Mouse (Mus musculus) brain, adult 2 months (tissue): ENCODE measurements around the gene Rab31.

Experiments used
- DNase-seq: peaks from one replicate; pipeline ENCODE4 v3.0.0; 2011; ENCODE audit warnings: low read depth, low spot score

Gene Rab31

GRCm38 (mm10) chr17:65703527-65704391, 68.8 kb downstream of the Rab31 start:
- no peak for DNase-seq

- peak; percentile 92 for DNase-seq
These were observed 70.6 kb downstream of the Rab31 start for GRCm38 (mm10) chr17:65701797-65702566.

- DNase-seq: no peak
These were observed 71.2 kb downstream of the Rab31 start for GRCm38 (mm10) chr17:65701356-65701755.

- no peak for DNase-seq
These were observed 72.5 kb downstream of the Rab31 start for GRCm38 (mm10) chr17:65700060-65700459.

DNA sequence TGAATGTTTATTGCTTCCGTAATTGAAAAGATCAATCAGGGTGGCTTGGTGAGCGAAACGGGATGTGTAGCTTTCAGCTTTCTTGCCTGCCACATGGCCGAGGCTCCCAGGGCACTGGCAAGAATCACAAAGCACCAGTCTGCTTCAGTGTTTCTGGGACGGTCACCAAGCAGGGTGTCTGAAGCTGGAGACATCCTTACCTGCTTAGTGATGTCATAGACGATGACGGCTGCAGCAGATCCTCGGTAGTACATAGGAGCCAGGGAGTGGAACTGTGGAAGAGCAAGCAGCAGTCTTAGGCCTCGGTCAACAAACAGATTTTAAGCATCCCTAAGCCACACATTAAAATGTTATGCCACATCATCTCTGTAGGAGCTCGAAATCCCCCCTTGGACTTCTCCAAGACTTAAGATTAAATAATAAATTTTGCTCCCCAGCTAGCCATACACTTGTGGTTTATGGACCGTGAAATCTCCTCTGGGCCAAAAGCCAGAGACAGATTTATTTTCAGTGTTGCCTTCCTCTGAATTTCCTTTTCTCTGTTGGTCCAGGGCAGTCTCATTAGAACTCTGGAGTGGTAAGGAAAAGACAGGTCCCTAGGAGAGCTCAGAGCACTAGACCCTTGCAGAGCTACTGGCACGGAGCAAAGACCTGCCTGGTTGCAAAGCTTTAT, 74.6 kb downstream of the Rab31 start:
- peak; percentile 68 for DNase-seq

GRCm38 (mm10) chr17:65696939-65697338, 75.6 kb downstream of the Rab31 start:
- no peak for DNase-seq

- DNase-seq: no peak
These were observed 80.3 kb downstream of the Rab31 start for GRCm38 (mm10) chr17:65692276-65692675.

DNA sequence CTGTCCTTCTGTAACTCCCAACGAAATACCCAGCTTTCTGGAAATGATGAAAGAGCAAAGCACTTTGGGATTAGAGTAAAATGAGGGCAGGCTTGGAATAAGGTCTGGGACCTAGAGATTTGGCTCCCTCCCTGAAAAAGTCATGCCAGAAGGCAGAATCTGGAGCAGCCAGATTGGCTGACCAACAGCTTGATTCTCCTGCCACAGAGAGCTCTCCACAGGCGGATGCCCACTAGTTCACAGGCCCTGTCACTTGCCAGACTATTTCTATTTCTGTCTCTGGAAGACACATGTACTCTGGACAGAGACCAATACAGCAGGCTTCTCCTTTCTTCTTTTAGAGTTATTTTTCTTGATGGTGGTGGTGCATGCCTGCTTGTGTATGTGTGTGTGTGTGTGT, 88.8 kb downstream of the Rab31 start:
- peak; percentile 98 for DNase-seq

DNA sequence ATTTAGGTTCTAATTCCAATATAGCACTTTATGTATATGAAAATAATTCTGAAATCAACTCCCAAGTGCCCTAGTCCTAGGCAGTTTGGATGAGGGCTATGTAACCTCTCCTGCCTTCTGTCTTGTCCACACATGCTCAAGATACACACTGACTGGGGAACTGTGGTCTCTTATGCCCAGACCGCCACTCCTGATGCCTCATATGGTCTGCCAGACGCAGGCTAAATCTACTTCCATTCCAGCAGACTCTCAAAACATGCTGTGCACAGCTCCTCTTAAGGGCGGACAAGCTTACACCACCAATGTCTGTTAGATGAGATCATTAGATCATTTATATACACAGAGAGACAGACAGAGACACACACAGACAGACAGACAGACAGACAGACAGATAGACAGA, 89.2 kb downstream of the Rab31 start:
- DNase-seq: peak; percentile 36

GRCm38 (mm10) chr17:65682071-65682680, 90.4 kb downstream of the Rab31 start:
- DNase-seq: no peak

- no peak for DNase-seq
These were observed 91.0 kb downstream of the Rab31 start for GRCm38 (mm10) chr17:65681516-65681915.

DNA sequence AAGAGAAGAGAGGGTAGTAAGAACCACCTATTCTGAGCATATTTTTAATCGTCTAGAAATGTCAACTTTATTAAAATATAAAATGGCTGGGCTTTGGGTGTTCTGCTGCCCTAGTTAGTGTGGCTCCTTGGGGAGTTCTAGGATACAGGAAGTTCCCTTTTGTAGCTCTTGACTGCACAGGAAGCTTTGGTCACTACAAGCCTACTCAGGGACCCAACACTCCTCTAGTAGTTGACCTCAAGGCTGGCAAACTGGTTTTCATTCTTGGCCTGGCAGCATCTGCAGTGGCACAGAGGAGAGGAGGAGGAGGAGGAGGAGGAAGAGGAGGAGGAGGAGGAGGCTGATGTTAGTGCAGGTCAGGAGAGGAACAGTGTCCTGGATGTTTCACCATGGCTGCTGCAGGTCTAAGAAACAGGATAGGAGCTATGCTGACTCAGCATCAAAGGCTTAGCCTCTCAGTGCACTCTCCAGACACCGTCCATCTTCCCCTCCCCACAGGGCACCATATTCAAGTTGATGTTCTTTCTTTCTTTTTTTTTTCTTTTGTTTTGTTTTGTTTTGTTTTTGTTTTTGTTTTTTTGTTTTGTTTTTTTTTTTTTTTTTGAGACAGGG, 91.6 kb downstream of the Rab31 start:
- DNase-seq: no peak

- DNase-seq: no peak
These were observed 92.6 kb downstream of the Rab31 start for GRCm38 (mm10) chr17:65679806-65680446.

GRCm38 (mm10) chr17:65677742-65678141, 94.8 kb downstream of the Rab31 start:
- peak; percentile 25 for DNase-seq

- DNase-seq: no peak
These were observed 96.0 kb downstream of the Rab31 start for GRCm38 (mm10) chr17:65676536-65676935.

- no peak for DNase-seq
These were observed 96.6 kb downstream of the Rab31 start for GRCm38 (mm10) chr17:65675985-65676384.

- peak; percentile 21 for DNase-seq
These were observed 97.8 kb downstream of the Rab31 start for GRCm38 (mm10) chr17:65674710-65675171.

DNA sequence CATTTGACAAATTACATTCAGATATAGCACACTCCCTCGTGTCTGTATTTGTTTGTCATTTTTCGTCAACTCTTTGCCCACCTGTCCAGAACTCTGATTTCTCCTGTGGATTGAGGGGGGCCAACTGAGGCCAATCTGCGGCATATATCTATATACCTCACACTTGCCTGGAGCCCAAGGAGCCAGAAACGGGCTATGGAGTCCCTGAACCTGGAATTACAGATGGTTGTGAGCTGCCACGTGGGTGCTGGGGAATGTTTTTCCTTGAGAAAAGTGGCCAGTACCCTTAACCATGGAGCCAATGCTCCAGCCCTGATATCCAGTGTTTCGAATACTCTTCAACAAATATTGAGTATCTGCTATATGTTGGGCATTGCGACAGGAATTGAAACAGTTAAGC, 99.6 kb downstream of the Rab31 start:
- DNase-seq: no peak

- no peak for DNase-seq
These were observed 103.5 kb downstream of the Rab31 start for GRCm38 (mm10) chr17:65669061-65669460.

DNA sequence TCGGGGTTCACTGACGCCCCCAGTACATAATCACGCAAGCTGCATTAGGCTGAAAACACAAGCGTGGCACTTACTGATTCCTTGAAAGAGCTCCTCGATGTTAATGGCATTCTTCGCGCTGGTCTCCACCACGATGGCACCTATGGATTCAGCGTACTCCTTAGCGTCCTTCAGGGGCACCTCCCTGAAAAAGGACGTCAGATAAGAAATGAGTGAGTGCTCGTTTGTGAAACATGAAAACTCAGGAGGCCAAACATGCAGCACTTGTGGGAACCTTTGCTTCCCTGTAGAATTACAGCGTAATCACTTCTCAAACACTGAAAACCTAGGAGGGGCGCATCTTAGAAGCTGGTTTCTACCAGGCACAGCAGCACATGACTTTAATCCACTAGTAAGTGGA, 104.8 kb downstream of the Rab31 start:
- no peak for DNase-seq
